Mouse (Mus musculus) embryonic facial prominence, embryonic 11.5 days (tissue): ENCODE results near the gene Cnn3. TPM values are rescaled to one million over a fixed set of nuclear protein-coding genes. Genes with fewer than 3 reads are reported as not detected.

ENCODE experiments used
- ATAC-seq: fragments of 200-750 bp; cut with Nextera tagmentation; replicated peaks from 2 replicates; pipeline ENCODE4 v1.8.0; 2017; ENCODE audit warnings: low read depth; ENCODE audit not compliant: insufficient number of reproducible peaks, low FRiP score, low TSS enrichment
- DNase-seq: peaks from one replicate; pipeline ENCODE4 v3.0.0-alpha.2; 2015; ENCODE audit warnings: low spot score
- H3K27ac ChIP-seq: fragments of 300-500 bp; sonication (generic); replicated peaks from 2 replicates; pipeline ENCODE4 v1.5.1; 2014; ENCODE audit warnings: mild to moderate bottlenecking, low read depth, low read length, control low read depth
- H3K27me3 ChIP-seq: fragments of 300-500 bp; sonication (generic); 2 replicates; pipeline ENCODE4 v1.6.1; 2014; ENCODE audit warnings: mild to moderate bottlenecking, low read length, moderate library complexity, mixed read lengths; ENCODE audit not compliant: control insufficient read depth, insufficient read depth
- H3K36me3 ChIP-seq: fragments of 300-500 bp; sonication (generic); replicated peaks from 2 replicates; pipeline ENCODE4 v1.6.1; 2014; ENCODE audit warnings: low read depth, mild to moderate bottlenecking, low read length, moderate library complexity, mixed read lengths; ENCODE audit not compliant: control insufficient read depth, insufficient read depth
- H3K4me1 ChIP-seq: fragments of 300-500 bp; sonication (generic); 2 replicates; pipeline ENCODE4 v1.6.1; 2014; ENCODE audit warnings: low read length, mixed read lengths; ENCODE audit not compliant: control insufficient read depth, insufficient read depth
- H3K4me2 ChIP-seq: fragments of 300-500 bp; sonication (generic); 2 replicates; pipeline ENCODE4 v1.6.1; 2014; ENCODE audit warnings: low read depth, mild to moderate bottlenecking, control low read depth, low read length, moderate library complexity
- H3K4me3 ChIP-seq: fragments of 300-500 bp; sonication (generic); 2 replicates; pipeline ENCODE4 v1.5.1; 2014; ENCODE audit warnings: low read depth, low read length, control low read depth
- H3K9ac ChIP-seq: fragments of 300-500 bp; sonication (generic); replicated peaks from 2 replicates; pipeline ENCODE4 v1.6.1; 2014; ENCODE audit warnings: mild to moderate bottlenecking, control low read depth, low read length
- H3K9me3 ChIP-seq: fragments of 300-500 bp; sonication (generic); replicated peaks from 2 replicates; pipeline ENCODE4 v1.6.1; 2016; ENCODE audit warnings: mild to moderate bottlenecking, low read length, inconsistent platforms, mixed read lengths; ENCODE audit not compliant: control insufficient read depth
- WGBS: fragments of 180-500 bp; shearing (Covaris S2); extraction: QIAGEN DNeasy Blood & Tissue Kit; methylation state at CpG from one replicate; pipeline ENCODE4 v1.1.7; 2014; 5-methylcytosine and 5-hydroxymethylcytosine counted together
- polyA plus RNA-seq: library from polyadenylated mRNA; unstranded; fragments of >200 nt; fragmentation: Nextera tagmentation; extraction: Ambion mirVana; gene quantifications from 2 replicates; pipeline ENCODE4 v1.2.1, GENCODE M21; 2014

Cnn3 gene
- polyA plus RNA-seq, 1 experiment from 2014 or later, result 1,113 TPM

GRCm38 (mm10) chr3:121433968-121434533 is 7.8 kb downstream of the Cnn3 start:
- Histone ChIP-seq H3K4me1 (peaks cover 15% of the 10 kb centered on the region), H3K4me3 (no peak overlapping the region), H3K4me2 (peak overlapping the region; percentile 41), H3K9ac (peak overlapping the region; percentile 45; the same call in 1 of the 2 replicates), H3K27me3 (no peaks in the 10 kb centered on the region), H3K27ac (peak overlapping the region; percentile 80), H3K9me3 (no peaks in the 10 kb centered on the region), H3K36me3 (no peaks in the 10 kb centered on the region; the same call in 1 of the 2 replicates)
- WGBS, result 19% methylated on average over 8 of the region's 8 CpGs
- ATAC-seq, result peak; percentile 89
- peak; percentile 93 for DNase-seq

- Histone ChIP-seq H3K27ac (no peak overlapping the region), H3K36me3 (no peaks in the 10 kb centered on the region; the same call in 1 of the 2 replicates), H3K9ac (no peak overlapping the region), H3K27me3 (no peaks in the 10 kb centered on the region), H3K4me1 (peaks cover 14% of the 10 kb centered on the region), H3K9me3 (no peaks in the 10 kb centered on the region), H3K4me2 (no peak overlapping the region), H3K4me3 (no peak overlapping the region)
- WGBS, result 74% methylated on average over 5 of the region's 5 CpGs
- DNase-seq, result no peak
- no peak for ATAC-seq
Measured at GRCm38 (mm10) chr3:121435296-121435695, 9.0 kb downstream of the Cnn3 start.

- no peaks in the 10 kb centered on the region for H3K27me3 ChIP-seq
- ATAC-seq (no peak), DNase-seq (no peak)
- peaks cover 11% of the 10 kb centered on the region for H3K4me1 ChIP-seq
- no peak overlapping the region for H3K4me2 ChIP-seq
- H3K9ac ChIP-seq, result no peak overlapping the region
- no peak overlapping the region for H3K4me3 ChIP-seq
- no peak overlapping the region for H3K27ac ChIP-seq
- no peaks in the 10 kb centered on the region; the same call in 1 of the 2 replicates for H3K36me3 ChIP-seq
- H3K9me3 ChIP-seq, result no peaks in the 10 kb centered on the region
- 85% methylated on average over 7 of the region's 7 CpGs for WGBS
Measured at GRCm38 (mm10) chr3:121437070-121437469, 10.8 kb downstream of the Cnn3 start.

- no peak for ATAC-seq
- Histone ChIP-seq H3K9ac (no peak overlapping the region), H3K4me1 (peaks cover 11% of the 10 kb centered on the region), H3K9me3 (no peaks in the 10 kb centered on the region), H3K27ac (no peak overlapping the region), H3K4me2 (no peak overlapping the region), H3K36me3 (no peaks in the 10 kb centered on the region; the same call in 1 of the 2 replicates), H3K4me3 (no peak overlapping the region), H3K27me3 (no peaks in the 10 kb centered on the region)
- DNase-seq, result no peak
- 68% methylated on average over 7 of the region's 7 CpGs for WGBS
Measured at GRCm38 (mm10) chr3:121437996-121438395, 11.7 kb downstream of the Cnn3 start.

- no peak overlapping the region for H3K4me2 ChIP-seq
- DNase-seq (no peak), ATAC-seq (no peak)
- H3K4me3 ChIP-seq, result no peak overlapping the region
- H3K4me1 ChIP-seq, result peaks cover 8% of the 10 kb centered on the region
- no peaks in the 10 kb centered on the region for H3K9me3 ChIP-seq
- H3K9ac ChIP-seq, result no peak overlapping the region
- peaks cover 4% of the 10 kb centered on the region for H3K36me3 ChIP-seq
- WGBS, result 83% methylated on average over 11 of the region's 11 CpGs
- H3K27me3 ChIP-seq, result no peaks in the 10 kb centered on the region
- no peak overlapping the region for H3K27ac ChIP-seq
Measured at GRCm38 (mm10) chr3:121439623-121440161, 13.4 kb downstream of the Cnn3 start.

GRCm38 (mm10) chr3:121441504-121441903 is 15.2 kb downstream of the Cnn3 start:
- H3K9ac ChIP-seq, result no peak overlapping the region
- H3K27ac ChIP-seq, result no peak overlapping the region
- H3K4me2 ChIP-seq, result no peak overlapping the region
- H3K9me3 ChIP-seq, result no peaks in the 10 kb centered on the region
- no peaks in the 10 kb centered on the region; the same call in 1 of the 2 replicates for H3K4me1 ChIP-seq
- no peaks in the 10 kb centered on the region for H3K27me3 ChIP-seq
- DNase-seq (no peak), ATAC-seq (no peak)
- 90% methylated on average over 12 of the region's 12 CpGs for WGBS
- H3K4me3 ChIP-seq, result no peak overlapping the region
- peaks cover 5% of the 10 kb centered on the region for H3K36me3 ChIP-seq

GRCm38 (mm10) chr3:121442288-121442687 is 16.0 kb downstream of the Cnn3 start:
- H3K4me2 ChIP-seq, result no peak overlapping the region
- ATAC-seq (no peak), DNase-seq (no peak)
- H3K4me1 ChIP-seq, result no peaks in the 10 kb centered on the region; the same call in 1 of the 2 replicates
- no peak overlapping the region for H3K27ac ChIP-seq
- no peak overlapping the region for H3K9ac ChIP-seq
- H3K4me3 ChIP-seq, result no peak overlapping the region
- 89% methylated on average over 5 of the region's 5 CpGs for WGBS
- H3K9me3 ChIP-seq, result no peaks in the 10 kb centered on the region
- H3K36me3 ChIP-seq, result peaks cover 5% of the 10 kb centered on the region
- H3K27me3 ChIP-seq, result no peaks in the 10 kb centered on the region

GRCm38 (mm10) chr3:121443861-121444271 is 17.6 kb downstream of the Cnn3 start:
- no peak for DNase-seq
- no peaks in the 10 kb centered on the region; the same call in 1 of the 2 replicates for H3K4me1 ChIP-seq
- no peak overlapping the region for H3K9ac ChIP-seq
- no peaks in the 10 kb centered on the region for H3K9me3 ChIP-seq
- H3K4me2 ChIP-seq, result no peak overlapping the region
- WGBS, result 84% methylated on average over 4 of the region's 4 CpGs
- H3K36me3 ChIP-seq, result peaks cover 5% of the 10 kb centered on the region
- no peak overlapping the region for H3K4me3 ChIP-seq
- H3K27me3 ChIP-seq, result no peaks in the 10 kb centered on the region
- no peak overlapping the region for H3K27ac ChIP-seq
- ATAC-seq, result no peak
